Mouse (Mus musculus) kidney, postnatal 14 days (tissue): ENCODE results near the gene Myh7b.

Source experiments
- DNase-seq: peaks from one replicate; pipeline ENCODE4 v3.0.0; 2022; ENCODE audit warnings: mixed read lengths

The Myh7b gene

GRCm38 (mm10) chr2:155610978-155611377 lies at the start of gene Myh7b:
Gene Myh7b (plus strand): TSS chr2:155611212.
- no peak for DNase-seq

- no peak for DNase-seq
Measured at GRCm38 (mm10) chr2:155562209-155562608, 48.8 kb upstream of the Myh7b start.

DNA sequence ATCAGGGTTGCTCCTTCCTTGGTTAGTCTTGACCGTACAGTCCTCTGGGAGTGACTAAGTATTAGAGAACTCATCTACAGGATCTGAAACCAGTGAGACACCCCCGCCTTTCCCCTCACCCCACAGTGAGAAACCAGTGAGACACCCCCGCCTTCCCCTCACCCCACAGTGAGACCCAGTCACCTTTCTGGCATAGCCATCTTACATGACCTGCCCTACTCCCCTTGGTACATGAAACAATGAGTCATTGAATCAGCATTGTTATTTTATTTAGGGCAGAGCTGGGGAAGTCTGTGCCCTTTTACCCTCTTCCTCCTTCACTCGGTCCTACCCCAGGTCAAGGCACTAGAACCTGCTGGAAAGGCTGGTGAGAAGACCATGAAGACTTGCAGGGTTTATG lies 48.1 kb upstream of the Myh7b start:
- no peak for DNase-seq

DNA sequence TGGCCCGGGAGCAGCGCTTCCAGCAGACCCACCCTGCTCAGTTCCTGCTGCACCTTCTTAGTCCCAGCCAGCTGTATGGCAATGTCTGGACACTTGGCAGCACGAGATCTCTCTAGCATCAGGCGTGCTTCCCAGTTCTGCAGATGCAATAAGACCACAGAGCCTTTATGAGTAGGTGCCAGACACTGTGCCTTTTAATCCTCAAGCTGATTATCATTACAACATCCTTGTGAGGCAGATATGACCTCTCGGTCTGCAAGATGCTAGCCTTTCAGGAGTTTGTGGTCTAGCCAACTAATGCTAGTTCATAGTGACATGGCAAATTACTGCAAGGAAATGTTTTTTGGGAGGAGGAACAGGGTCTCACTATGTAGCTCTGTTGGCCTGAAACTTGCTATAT lies 43.3 kb upstream of the Myh7b start:
- DNase-seq, result no peak

- DNase-seq, result no peak
Measured at GRCm38 (mm10) chr2:155569223-155569807, 41.7 kb upstream of the Myh7b start.

DNA sequence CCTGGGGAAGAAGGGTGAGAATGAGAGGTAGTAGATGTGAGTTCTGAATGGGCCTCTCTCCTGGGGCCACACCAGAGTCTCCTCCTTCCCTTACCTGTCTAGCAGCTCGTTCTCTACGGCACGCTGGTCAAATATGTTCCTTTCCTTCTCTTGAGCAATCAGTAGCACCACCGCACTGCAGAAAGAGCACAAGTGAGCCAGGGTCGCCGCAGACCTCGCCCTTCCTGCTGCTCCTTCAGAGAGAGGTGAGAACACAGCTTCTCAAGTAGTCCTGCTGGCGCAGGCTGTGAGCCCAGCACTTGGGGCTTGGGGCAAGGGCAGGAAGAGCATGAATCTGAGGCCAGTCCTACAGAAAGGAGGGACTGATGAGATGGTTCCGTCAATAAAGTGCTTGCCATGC lies 38.0 kb upstream of the Myh7b start:
- DNase-seq, result no peak

DNA sequence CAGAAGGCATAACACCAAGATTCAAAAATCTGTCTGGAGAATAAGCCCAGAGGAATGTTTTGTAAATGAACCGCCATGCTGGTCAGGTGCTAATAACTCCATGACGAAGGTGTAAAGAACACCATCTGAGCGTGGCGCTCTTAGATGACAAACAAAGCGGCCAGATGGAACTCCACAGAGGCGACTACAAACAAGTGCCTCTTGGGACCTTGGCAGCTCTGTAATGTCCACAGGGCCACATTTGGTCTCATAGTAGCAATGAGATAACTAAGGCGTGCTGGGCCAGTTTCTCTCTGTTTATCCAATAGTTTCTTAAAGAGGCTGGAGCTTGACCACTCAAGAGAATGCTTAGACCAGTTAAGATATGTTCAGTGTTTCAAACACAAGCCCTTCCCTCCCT lies 37.0 kb upstream of the Myh7b start:
- DNase-seq, result no peak

DNA sequence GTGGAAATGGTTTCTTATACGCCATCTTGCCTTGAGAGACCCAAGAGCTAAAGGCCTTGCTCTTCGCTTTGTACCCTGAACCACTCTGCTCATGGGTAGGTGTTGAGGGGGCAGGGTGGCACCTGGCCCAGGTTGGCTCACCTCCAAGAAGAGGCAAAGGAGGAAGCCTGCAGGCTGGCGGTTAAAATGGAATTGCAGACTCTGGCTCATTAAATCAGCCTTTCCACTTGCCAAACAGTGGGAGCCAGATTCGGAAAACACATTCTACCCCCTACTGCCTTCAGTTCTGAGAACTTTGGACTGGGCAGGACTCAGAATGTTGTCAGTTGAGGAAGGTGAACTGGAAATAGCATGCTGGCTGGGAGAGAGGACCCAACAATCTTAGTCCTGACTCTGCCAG lies 36.3 kb upstream of the Myh7b start:
- DNase-seq, result peak; percentile 90

DNA sequence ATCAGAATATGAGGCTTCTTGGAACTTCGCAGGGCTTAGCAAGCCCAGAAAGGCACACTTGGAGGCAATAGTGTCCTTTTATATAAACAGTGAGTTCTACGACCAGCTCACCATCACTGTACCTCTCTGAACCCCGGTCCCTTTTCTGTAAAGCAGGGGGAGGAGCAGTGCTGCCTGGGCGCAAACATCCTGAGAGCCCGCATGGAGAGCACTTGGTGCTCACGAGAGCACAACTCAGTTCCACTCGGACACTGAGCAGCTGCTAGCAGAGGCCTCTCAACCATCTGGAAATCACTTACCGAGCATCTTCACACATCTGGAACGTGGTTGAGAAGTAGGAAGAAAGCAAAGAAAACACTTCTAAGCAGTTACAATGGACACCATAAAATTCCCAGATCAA lies 34.4 kb upstream of the Myh7b start:
- DNase-seq, result no peak

DNA sequence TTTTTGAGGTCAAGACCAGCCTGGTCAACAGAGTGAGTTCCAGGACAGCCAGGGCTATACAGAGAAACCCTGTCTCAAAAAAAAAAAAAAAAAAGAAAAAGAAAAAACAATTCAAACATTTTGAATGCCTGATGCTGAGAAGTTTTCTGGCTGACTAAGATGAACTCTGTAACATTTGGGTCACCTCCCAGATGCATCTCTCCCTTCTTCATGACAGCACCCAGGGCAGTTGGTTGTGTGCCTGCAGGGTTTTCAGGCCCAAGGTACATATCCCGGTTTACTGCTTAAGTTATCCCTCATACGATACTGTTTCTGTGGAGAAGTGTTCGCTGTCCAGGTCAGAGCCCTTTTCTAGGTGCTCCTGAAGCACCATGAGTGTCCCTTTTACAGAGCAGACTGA lies 30.7 kb upstream of the Myh7b start:
- no peak for DNase-seq

GRCm38 (mm10) chr2:155582384-155582995 lies 28.5 kb upstream of the Myh7b start:
- no peak for DNase-seq

- no peak for DNase-seq
Measured at GRCm38 (mm10) chr2:155582996-155583395, 28.0 kb upstream of the Myh7b start.

DNA sequence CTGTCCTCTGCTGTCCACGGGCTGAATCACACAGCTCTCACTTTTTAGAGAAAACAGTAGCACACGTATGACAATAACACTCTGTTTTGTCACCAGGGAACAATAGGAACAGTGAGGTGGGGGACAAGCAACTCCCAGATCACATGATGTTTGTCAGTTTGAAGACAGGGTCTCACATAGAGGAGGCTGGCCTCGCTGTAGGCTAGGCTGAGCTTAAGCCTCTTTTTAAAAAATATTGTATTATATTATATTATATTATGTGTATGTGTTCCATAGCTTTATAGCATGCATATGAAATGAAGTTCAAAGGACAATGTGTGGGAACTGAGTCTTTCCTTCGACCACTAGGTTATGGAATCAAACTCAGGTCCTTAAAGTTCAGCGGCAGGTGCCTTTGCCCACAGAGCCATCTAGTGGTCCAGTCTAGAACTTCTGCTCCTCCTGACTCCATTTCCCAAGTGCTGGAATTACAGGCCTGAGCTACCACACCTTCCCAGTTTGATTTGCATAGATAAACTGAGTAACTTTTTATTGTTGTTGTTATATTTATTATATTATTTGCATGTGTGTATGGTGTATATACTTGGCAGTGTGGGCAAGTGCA lies 27.0 kb upstream of the Myh7b start:
- DNase-seq, result peak; percentile 81

DNA sequence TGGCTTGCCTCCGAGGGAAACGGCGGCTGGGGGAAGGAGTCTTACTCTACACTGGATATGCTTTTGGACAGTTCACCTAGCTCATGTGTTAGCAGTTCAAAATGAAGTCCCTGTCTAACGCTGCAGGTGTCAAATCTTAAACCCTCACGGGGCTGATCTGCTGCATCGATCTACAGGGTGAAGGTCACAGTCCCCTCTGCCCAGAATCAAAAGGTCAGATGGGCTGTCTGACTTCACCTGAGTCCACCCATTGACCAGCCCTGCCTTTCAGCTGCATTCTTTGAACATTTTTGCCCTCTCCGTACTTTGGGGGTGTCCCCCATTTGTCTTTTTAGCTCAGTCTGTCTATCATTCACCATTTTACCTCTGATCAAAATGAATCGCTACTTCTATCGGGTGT lies 25.9 kb upstream of the Myh7b start:
- no peak for DNase-seq

- peak; percentile 70 for DNase-seq
Measured at GRCm38 (mm10) chr2:155585486-155585885, 25.5 kb upstream of the Myh7b start.

DNA sequence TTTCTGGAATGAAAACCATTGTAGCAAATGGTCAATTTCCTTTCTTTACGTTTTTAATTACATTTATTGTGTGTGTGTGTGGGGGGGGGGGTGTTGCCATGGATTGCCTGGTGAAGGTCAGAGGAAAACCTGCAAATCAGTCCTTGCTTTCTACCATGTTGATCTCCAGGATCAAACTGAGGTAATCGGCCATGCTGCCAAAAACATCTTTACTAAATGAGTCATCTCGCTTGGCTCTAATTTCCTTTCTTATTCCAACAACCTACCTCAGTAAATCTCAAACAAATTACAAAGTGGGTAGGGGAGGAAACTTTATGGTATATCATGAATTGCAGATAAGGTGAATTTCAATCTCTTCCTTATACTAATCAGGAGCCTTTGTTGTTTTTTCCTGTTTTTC lies 22.9 kb upstream of the Myh7b start:
- DNase-seq, result no peak

DNA sequence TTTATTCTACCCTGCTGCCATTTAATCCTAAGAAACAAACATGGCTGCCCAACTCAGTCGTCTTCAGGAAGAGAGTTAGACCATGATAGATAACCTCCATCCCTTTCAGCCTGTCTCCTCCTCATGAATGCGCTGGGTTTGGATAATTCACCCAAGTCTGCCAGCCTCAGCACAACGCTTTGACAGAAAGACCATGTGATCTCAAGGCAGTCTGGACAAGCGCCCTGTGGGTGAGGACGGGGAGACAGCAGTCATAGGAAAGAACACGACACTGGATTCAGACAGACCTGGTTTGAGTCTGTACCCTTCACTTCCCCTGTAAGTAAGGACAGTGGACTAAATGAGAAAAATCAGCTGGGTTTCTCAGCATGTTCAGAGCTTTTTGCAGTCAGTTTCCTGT lies 21.5 kb upstream of the Myh7b start:
- DNase-seq, result peak; percentile 36

DNA sequence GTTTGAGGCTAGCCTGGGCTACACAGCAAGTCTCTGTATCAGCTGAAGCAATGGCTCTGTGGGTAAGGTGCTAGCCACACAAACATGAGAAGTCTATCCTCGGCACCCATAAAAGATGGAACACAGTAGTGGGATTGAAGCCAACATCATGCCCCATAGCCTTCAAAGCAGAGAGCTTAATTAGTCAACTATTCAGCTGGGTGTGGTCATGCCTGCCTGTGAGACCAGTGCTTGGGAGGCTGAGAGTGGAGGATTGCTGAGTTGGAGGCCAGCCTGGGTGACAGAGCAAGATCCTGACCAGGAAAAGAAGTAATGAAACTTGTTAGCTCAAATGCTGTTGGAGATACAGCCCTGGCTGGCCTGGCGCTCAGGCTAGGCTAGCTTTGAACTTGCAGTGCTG lies 20.1 kb upstream of the Myh7b start:
- no peak for DNase-seq

DNA sequence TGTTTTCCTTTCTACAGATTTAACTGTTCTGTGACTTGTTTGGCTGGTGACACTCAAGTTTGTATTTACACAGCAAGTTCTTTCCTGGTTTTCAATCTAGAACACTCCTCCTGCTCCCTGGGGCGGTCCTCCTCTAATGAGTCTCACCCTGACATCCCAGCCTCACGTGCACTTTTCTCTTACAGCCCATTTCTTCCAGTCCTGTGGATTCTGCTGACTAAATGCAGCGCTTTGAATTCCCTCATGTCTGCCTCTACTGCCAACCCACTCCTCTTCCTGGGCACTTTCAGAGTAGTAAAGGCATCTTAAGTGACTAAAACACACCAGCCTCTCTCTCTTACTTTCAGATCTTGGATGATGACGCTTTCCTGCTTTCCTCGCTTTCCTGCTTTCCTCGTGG lies 19.3 kb upstream of the Myh7b start:
- peak; percentile 52 for DNase-seq

GRCm38 (mm10) chr2:155592137-155592853 lies 18.7 kb upstream of the Myh7b start, which contains the start of gene Gss:
Gene Gss (minus strand): TSS chr2:155592810.
- DNase-seq, result peak; percentile 99

DNA sequence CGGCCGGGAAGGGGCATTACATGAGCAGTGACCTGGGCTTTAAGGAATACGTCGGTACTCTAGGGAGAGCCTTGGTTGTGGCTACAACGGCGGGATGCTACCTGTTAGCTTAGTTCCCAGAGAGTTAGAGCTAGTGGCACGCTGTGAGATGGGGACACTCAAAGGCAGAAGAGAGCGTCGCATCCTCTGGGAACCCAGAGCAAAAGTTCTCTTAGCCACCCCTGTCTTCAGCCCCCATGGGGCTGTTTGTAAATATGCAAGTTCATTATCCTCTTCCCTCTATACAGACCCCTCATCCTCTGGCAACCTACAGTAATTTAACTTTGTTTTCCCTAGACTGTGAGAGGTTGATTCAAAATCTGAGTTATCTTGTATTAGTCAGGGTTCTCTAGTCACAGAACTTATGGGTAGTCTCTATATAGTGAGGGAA lies 18.1 kb upstream of the Myh7b start:
- DNase-seq, result no peak

DNA sequence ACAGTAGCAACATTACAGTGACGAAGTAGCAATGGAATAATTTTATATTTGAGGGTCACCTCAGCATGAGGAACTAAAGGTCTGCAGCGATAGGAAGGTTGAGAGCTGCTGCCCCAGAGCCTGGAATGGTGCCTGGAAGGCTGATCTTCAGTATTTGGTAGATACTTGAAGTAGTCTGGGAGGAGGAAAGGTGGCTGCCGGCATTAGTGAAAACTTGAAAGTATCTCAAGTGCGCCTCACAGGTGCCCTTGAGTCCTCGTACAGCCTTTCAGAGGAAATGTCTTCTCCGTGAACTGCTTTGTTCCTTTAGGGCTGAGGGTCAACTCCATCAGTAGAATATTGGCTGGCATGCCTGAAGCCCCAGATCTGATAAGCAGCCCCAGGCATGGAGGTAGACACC lies 15.5 kb upstream of the Myh7b start:
- DNase-seq, result no peak

GRCm38 (mm10) chr2:155603707-155604106 lies 7.3 kb upstream of the Myh7b start:
- peak; percentile 32 for DNase-seq
